Mouse (Mus musculus): ENCODE data around the gene Spen.
"Not testable (repeated sequence)": the region's sequence is repeated elsewhere in the genome, so short reads cannot be mapped to it uniquely, and the experiment has no call there.

The Spen gene

GRCm38 (mm10) chr4:141559131-141559897 lies 20.9 kb upstream of the Spen start:
- peak; percentile 66 for DNase-seq (ENCODE audit: low spot score)

DNA sequence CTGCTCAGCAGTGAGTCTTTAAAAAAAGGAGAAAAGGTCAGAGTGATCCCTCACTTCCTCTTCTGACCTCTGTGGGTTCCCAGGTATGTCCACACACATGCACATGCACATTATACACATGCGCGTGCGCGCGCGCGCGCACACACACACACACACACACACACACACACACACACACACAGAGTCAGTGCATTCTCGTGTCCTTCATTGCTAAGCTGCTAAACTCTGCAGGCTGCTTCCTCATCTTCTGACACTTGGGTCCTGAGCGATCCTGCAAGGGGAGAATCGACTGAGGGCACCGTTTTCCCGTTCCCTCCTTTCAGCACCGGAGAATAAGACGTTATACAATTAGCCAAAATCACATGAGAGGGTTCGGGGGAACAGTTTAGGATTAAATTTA lies 20.3 kb upstream of the Spen start:
- DNase-seq (ENCODE audit: low spot score) = peak; percentile 15

DNA sequence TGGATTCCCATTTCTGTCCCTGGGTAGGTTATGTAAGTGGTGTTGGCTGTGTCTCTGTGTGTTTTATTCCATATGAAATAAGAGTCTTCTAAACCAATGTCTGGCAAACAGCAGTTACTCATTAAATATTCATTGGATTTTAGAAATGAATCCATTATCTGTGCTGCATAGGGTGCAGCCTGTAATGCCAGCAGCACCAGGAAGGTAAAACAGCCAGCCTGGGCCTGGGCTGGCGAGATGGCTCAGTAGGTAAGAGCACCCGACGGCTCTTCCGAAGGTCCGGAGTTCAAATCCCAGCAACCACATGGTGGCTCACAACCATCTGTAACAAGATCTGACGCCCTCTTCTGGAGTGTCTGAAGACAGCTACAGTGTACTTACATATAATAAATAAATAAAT lies 17.8 kb upstream of the Spen start:
- DNase-seq (ENCODE audit: low spot score) = not testable (repeated sequence)

- DNase-seq (ENCODE audit: low spot score) = not testable (repeated sequence)
Measured at GRCm38 (mm10) chr4:141554255-141554865, 16.0 kb upstream of the Spen start.

- DNase-seq (ENCODE audit: low spot score) = no peak
Measured at GRCm38 (mm10) chr4:141552484-141552883, 14.1 kb upstream of the Spen start.

GRCm38 (mm10) chr4:141547299-141547698 lies 8.9 kb upstream of the Spen start:
- no peak for DNase-seq (ENCODE audit: low spot score)

GRCm38 (mm10) chr4:141546334-141547200 lies 8.2 kb upstream of the Spen start:
- DNase-seq (ENCODE audit: low spot score) = peak; percentile 79

GRCm38 (mm10) chr4:141545743-141546333 lies 7.4 kb upstream of the Spen start:
- DNase-seq (ENCODE audit: low spot score) = peak; percentile 96

- peak; percentile 35 for DNase-seq (ENCODE audit: low spot score)
Measured at GRCm38 (mm10) chr4:141545071-141545742, 6.8 kb upstream of the Spen start.

GRCm38 (mm10) chr4:141544536-141544935 lies 6.1 kb upstream of the Spen start:
- DNase-seq (ENCODE audit: low spot score) = no peak

DNA sequence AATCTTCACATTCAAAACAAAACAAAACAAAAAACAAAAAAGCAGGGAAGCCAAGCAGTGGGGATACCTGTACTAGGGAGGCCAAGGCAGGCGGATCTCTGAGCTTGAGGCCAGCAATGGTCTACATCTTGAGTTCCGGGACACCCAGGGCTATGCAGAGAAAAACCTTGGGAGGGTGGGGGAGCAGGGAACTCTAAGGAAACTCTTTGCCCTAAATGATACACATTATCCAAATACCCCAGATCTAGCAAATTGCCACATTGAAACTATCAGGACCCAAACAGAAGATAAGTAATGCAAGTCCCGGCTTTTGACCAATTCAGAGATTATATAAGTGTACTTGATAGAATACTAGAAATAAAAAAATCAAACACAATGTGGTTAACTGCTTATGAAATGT lies 5.2 kb upstream of the Spen start:
- no peak for DNase-seq (ENCODE audit: low spot score)

GRCm38 (mm10) chr4:141541851-141542250 lies 3.5 kb upstream of the Spen start:
- DNase-seq (ENCODE audit: low spot score) = no peak

DNA sequence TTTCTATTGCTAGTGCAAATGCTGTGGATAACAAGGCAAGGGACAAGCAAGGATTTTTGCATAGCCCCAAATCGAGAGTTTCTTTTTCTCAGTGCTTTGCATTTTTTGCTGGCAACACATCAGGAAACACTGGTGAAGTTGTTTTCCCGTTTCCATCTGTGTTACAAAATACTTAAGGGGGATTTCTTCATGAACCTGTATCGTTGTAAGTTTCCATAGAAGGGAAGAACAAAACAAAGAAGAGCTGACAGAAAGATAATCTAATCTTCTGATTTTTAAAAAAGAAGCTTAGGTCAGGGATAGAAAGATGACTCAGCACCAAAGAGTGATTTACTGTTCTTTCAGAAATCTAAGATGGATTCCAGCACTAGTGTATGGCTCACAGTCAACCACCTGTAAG lies 2.4 kb upstream of the Spen start:
- no peak for DNase-seq (ENCODE audit: low spot score)

GRCm38 (mm10) chr4:141539213-141539767 lies 893 bp upstream of the Spen start:
- no peak for DNase-seq (ENCODE audit: low spot score)

GRCm38 (mm10) chr4:141537706-141538407 lies 540 bp downstream of the Spen start:
- no peak for DNase-seq (ENCODE audit: low spot score)

DNA sequence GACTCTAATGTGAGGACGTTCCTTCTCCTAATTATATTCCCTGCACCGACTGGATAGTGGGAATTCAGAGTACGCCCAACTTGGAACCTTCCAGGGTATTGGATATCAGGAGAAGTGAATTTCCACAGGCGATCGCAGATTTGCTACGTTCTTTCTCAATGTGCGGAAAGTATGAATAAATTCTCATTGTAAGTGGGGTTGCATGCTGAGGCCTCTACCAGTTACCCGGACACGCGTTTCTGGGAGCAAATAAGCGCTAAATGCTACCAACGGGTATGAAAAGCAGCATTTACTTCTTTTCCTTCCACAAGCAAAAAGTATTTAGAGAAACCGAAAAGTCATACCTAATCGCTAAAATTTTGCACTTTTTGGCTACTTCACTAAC lies 1.2 kb downstream of the Spen start:
- no peak for DNase-seq (ENCODE audit: low spot score)

- DNase-seq (ENCODE audit: low spot score) = peak; percentile 49
Measured at GRCm38 (mm10) chr4:141536291-141537225, 1.8 kb downstream of the Spen start.

DNA sequence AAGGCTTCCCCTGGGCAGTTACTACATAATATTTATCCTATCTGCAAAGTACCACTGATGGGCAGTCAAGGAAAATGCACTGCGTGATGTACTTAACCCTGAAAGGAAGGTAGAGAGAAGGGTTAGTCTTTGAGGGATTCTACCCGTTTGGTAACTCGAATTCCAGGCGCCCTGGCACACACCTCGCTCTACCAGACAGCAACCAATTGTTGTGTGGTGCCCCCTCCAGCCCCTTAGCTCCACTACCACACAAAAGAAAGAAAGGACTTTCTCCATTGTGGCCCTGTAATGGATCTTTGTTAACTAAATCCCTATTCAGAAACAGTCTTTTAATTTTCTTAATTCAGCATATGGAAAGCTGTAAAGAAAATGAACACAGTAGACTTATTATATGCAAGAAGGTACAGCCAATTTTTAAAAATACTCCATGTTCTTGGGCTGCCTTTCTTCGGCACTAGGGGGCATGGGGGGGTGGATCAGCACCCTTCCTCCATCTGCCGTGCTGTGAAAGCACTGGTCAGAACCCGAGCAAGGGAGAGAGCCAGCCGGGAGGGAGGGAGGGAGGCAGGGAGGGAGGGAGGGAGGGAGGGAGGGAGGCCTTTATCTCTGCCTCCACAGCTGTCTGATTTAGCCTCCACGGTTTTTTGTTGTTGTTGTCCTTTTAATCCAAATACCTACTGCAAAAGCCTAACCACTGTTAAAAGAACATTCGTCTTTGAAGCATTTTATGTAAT lies 3.3 kb downstream of the Spen start:
- peak; percentile 33 for DNase-seq (ENCODE audit: low spot score)

GRCm38 (mm10) chr4:141530979-141531378 lies 7.4 kb downstream of the Spen start:
- no peak for DNase-seq (ENCODE audit: low spot score)

All from spleen, adult 12 weeks (tissue).